Mouse (Mus musculus): ENCODE measurements around the gene Cabin1.

The Cabin1 gene

DNA sequence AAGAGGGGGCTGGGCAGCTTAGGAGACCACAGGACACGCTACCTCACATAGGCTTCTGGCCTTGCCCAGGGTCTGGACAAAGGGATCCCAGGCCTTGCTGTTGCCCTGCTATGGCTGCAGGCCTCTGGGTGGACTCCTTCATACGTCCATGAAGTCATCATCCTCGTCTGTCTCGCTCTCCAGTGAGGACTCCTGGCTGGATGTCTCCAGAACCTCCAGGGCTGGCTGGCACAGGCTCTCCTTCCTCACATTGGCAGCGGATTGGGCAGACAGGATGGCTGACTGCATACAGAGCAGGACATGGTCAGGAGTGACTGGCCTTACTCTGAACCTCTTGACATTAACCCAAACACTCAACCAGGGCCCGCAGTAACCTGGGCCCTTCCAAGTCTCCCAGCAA lies 117.7 kb downstream of the Cabin1 start:
- in situ Hi-C loops (cut with MboI; ENCODE audit: unreplicated experiment in 2 of 2) = no loop called here

DNA sequence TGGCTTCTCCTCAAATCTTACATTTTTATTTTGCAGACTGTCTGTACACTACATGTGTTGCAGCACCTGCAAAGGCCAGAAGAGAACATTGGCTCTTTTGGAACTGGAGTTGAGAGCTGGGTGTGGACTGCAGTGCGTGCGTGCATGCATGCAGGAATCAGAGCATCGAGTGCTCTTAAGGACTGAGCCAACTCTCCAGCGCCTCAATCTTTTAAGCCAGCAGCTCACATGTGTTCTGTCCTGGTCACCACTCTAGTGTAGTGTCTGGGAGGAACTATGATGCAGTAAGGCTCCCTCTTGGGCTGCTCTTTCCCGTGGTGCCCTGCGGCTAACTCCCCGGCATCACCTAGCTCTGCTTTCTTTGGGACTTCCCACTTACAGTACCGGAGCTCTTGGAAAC lies 118.5 kb downstream of the Cabin1 start:
- in situ Hi-C loops (cut with MboI; ENCODE audit: unreplicated experiment in 2 of 2) = no loop called here

DNA sequence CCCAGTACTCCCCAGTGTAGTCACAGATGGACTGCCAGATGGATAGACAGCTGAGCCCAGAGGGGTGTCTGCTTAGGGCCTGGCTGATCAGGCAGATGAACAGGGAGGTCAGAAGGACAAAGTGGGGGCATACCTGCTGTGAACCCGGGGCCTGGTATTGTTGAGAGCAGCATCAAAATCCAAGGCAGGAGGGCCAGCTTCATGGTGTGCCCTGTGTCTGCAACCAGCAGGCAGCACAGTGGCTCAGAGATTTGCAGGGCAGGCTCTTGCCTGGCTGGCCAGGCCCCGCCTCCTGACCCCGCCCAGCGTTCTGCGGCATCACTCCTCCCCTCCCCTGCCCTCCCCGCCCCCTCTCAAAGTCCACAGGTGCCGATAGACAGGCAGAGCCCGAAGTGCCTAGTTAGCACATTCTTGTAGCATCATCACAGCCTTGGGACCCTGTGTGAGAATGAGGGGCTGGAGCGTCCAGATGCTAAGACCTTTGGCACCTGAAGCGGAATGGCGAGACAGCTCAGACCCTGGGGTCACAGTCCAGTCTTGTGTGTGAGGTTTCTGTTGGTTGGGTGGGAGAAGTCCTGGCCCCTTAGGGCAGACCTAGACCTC lies 120.3 kb downstream of the Cabin1 start, which contains the start of gene Susd2:
Gene Susd2 (minus strand): TSS at position 268 of the 603 bp plus-strand sequence.
- in situ Hi-C loops (cut with MboI; ENCODE audit: unreplicated experiment in 2 of 2) = no loop called here

DNA sequence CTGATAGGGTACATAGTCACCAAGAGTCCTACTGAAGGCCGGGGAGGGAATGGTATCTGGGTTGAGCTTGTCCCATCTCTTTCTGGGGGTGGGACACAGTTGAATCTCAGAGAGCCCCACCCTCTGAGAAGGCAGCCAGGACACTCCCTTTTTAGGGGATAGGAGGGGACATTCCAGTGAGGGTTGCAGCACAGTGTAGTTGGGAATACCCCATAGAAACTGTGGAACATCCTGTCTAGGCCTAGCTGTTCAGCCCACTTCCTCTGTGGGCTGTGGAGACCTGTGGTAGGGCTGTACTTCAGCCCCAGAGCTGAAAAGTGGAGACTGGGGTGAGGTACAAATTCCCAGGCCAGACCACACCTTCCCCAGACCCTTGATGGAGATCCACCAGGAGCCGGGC lies 121.2 kb downstream of the Cabin1 start:
- in situ Hi-C loops (cut with MboI; ENCODE audit: unreplicated experiment in 2 of 2) = no loop called here

DNA sequence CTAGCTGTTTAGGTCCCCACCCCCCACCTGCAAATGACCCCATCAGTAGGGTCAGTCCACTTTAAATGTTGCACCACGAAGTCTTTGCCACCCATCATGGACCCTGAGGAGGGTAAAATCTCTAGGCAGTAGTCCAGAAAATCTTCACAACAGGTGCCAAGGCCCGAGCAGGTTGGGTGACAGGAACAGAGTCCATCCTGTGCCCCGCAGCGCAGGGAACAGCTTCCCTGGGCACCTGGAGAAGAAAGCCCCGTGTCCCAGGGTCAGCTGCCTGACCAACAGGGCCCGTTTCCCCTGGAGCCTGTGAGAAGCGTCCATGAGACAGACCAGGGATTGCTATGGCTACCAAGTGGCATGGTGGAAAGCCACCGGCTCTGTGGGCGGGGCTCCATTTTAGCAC lies 121.7 kb downstream of the Cabin1 start:
- in situ Hi-C loops (cut with MboI; ENCODE audit: unreplicated experiment in 2 of 2) = no loop called here

DNA sequence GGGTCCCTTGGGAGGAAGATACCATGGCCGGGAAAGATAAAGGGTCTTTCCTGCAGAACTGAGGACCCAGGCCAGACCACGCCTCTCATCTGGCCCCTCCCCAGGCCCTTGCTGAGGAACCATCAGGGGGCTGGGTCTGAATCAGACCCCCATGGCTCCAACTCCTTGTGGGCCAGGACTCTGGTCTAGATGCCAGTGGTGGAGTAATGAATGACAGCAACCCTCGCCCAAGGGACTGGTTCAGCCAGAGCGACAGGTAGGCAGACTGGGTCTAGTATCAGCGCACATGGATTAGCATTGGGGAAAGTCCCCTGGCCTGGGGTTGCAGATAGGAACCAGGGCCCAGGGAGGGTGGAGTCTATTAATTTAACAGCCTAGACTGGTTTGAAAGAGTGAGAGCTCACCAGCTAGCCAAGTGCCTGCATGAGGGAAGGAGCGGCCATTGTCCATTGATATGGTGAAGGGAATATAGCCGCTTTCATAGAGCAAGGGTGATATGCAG lies 122.4 kb downstream of the Cabin1 start:
- in situ Hi-C loops (cut with MboI; ENCODE audit: unreplicated experiment in 2 of 2) = no loop called here

DNA sequence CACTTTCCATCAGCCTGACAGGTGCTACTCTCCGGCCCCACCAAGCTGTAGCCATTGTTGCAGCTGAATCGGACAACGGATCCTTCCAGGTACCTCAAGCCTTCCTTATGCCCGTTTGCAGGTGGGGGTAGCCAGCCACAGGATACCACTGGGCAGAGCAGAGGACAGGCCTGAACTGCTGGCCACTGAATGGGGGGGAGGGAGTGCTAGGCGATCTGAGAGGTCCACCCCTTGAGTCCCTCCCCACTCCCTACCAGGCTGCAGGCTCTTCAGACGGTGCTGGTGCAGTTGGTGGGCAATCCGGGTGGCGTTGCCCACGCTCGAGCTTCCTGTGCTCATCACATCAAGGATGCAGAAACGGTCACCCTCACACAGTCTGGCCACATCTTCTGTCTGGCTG lies 126.4 kb downstream of the Cabin1 start:
- in situ Hi-C loops (cut with MboI; ENCODE audit: unreplicated experiment in 2 of 2) = loop anchor here in 1 of 2 experiments (5.0 kb wide), 1 partner anchor 50 kb away; the partner anchor contains the start of gene Ggt5

DNA sequence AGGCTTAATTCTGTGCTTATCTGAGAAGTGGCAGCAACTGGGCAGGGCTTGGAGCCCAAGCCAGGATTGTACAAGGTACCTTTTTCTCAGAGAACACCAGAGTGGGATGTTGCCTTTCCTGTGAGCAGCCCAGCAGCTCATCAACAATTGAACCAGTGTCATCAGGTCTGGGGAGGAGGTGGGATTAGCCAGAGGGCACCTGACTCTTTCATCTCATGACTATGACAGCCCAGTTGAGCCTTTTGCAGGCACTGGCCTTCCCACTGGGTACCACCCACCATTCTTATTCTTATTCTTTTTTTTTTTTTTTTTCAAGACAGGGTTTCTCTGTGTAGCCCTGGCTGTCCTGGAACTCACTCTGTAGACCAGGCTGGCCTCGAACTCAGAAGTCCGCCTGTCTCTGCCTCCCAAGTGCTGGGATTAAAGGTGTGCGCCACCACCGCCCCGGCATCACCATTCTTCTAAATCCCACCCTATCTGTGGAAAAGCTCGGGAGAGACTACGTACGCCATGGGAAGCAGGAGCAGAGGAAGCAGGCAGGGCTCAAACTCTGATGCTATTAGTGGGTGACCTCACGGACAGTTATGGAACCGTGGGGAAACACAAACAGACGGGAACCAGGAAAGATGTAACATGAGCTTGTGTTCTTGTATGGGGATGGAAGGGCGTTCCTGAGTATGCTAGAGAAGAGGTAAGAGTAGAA lies 127.9 kb downstream of the Cabin1 start:
- in situ Hi-C loops (cut with MboI; ENCODE audit: unreplicated experiment in 2 of 2) = loop anchor here in 1 of 2 experiments (5.0 kb wide), 1 partner anchor 49 kb away; the partner anchor contains the start of gene Ggt5

DNA sequence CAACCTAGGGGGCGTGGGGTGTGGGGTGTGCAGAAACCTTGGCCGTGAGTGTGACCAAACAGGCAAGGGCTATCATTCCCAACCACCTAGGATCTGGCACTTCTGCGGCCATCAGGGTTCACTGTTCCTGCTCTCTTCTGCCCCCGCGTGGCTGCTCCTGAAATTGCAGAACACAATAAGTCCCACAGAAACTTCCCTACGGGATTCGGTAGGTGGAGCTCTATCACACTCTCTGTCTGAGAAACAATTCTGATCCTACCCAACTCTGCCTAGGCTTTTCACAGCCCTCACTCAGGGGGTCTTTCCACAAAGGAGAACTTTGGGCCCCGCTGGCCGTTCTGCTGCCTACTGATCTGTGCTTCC lies 128.5 kb downstream of the Cabin1 start:
- in situ Hi-C loops (cut with MboI; ENCODE audit: unreplicated experiment in 2 of 2) = loop anchor here in 1 of 2 experiments (5.0 kb wide), 1 partner anchor 48 kb away; the partner anchor contains the start of gene Ggt5

DNA sequence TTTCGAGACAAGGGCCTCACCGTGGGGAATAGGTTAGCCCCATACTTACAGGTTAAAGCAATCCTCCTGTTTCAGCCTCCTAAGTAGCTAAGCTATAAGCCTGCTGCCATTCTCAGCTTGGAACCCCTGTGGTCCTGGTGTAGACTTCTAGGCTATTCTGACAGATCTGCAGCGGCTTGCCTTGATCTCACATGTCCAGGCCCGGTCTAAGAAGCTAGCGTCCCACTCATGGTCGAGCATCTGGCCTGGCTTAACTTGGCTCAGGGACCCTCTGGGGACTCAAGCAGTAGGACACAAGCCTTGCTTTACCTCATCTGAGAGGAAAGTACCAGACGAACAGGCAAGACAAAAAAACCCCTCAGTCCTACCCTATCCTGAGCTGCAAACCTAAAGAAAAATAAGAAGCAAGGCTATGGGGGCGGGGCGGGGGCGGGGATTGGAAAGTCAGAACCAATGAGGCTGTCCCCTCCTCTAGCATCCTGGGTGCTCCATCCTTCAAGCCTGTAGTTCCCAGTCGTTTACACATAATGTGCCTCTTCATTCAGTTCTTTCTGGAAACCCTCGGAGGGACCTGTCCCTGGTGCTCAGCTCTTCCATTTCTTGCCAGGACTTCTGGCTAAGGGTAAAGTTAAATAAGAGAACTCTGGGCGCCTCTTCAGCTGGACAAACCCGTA lies 129.0 kb downstream of the Cabin1 start:
- in situ Hi-C loops (cut with MboI; ENCODE audit: unreplicated experiment in 2 of 2) = loop anchor here in 1 of 2 experiments (5.0 kb wide), 1 partner anchor 48 kb away; the partner anchor contains the start of gene Ggt5

DNA sequence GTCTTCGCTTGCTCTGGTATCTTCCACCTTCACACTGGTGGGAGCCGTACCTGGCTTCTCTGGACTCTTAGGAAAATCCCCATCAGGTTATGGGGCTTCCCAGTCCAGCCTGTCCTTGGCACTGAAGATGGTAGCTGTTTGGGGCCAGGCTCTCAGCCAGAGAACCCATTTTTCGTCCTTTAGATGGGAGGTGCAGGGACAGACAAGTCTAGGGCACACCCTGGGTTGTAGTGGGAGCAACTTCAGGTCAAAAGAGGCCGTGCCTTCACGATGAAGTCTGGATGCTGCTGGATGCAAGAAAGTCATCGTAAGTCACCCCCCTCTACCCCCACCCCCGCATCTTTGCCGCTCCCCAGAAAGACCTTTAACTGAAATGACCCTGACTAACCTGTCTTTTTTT lies 129.5 kb downstream of the Cabin1 start:
- in situ Hi-C loops (cut with MboI; ENCODE audit: unreplicated experiment in 2 of 2) = loop anchor here (5.0 kb wide), 1 partner anchor 47 kb away; the partner anchor contains the start of gene Ggt5 (in 2 of the 2)

DNA sequence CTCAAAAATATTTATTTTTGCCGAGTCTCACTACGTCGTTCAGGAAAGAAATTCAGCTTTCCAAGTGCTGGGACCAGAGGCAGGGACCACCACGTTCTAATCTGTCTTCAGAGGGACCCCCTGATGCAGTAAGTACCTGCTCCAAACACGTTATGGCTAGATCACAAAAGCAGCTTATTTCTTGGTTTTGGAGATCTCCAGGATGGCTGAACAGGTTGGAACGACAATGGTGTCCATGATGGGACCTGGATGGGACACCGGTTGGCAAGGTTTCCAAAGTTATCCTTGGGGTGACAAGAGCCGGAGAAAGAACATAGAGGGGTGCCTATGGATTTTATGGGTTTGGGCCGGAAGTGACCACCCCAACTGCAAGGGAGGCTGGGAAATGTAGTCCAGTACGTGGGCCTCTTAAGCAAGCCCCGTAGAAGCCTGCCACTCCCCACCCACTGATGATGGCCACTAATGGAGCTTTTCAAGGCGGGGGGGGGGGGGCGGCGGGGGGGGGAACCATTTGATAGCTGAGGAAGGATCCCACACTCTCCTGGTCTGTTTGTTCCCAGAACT lies 130.5 kb downstream of the Cabin1 start:
- in situ Hi-C loops (cut with MboI; ENCODE audit: unreplicated experiment in 2 of 2) = loop anchor here in 1 of 2 experiments (5.0 kb wide), 1 partner anchor 46 kb away; the partner anchor contains the start of gene Ggt5

DNA sequence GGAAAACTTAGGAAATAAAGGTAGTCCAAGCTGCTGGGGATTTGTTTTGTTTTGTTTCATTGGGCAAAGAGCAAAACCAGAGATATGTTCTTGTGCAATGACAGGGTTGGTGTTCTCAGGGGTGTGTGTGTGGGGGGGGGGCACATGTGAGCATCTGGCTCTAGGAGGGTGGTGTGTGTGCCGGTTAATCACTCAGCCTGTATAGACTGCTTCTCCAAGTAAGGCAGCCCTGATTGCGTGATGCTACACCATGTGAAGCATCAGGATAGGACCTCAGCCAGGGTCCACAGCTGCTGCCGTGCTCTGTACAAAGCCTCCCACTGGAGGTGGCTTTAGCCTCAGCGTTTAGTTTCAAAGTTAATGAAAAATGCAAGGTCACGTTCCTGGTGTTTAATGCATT lies 131.1 kb downstream of the Cabin1 start:
- in situ Hi-C loops (cut with MboI; ENCODE audit: unreplicated experiment in 2 of 2) = loop anchor here in 1 of 2 experiments (5.0 kb wide), 1 partner anchor 46 kb away; the partner anchor contains the start of gene Ggt5

DNA sequence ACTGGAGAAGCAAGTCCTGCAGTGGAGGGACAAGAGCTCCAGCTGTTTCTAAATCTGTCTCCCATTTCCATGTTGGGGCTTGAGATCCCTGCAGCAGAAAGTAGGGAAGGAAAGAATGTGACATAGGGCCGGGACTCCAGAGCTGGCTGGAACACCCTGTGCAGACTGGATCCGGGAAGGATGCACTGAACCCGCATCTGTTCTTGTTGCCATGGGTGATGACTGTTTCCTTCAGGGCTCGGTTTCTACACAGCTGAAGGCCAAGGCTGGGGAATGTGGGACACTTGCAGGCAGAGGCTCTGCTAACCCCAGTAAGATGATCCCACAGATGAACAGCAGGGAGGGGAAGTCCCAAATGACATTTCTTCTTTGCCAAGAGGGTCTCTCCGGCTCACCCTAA lies 131.5 kb downstream of the Cabin1 start:
- in situ Hi-C loops (cut with MboI; ENCODE audit: unreplicated experiment in 2 of 2) = loop anchor here in 1 of 2 experiments (5.0 kb wide), 1 partner anchor 45 kb away; the partner anchor contains the start of gene Ggt5

DNA sequence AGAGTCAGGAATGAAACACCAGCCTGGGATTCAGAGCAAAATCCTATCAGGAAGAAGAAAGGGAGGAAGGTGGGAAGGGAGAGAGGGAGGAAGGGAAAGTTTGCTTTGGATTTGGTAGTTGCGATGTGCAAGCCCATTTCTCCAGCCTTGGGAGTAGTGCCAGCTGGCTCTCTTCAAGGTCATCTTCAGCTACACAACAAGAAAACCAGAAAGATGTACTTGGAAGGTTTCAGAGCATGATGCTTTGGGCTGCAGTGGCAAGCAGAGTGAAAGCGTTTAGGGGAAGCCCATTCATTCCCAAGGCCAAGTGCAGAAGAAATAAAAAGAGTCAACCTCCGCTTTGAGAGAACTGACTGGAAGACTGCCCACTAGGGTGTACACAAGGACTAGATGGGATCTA lies 136.7 kb downstream of the Cabin1 start:
- in situ Hi-C loops (cut with MboI; ENCODE audit: unreplicated experiment in 2 of 2) = no loop called here

DNA sequence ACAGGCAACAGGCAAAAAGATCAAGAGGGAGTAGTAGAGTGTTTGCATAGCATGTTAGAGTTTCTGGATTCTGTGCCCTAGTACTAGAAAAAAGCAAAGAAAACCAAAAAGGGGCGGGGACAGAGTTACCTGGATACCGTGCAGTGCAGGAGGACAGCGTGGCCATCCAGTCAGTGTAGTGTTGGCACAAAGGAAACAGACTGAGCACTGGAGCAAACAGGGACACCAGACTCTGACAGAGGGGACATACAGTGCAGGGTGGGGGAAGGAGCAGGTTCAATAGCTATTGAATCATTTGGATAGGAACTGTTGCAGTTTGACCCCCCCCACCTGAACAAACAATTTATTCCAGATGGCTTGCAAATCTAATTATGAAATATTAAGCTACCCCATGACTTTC lies 137.2 kb downstream of the Cabin1 start:
- in situ Hi-C loops (cut with MboI; ENCODE audit: unreplicated experiment in 2 of 2) = no loop called here

DNA sequence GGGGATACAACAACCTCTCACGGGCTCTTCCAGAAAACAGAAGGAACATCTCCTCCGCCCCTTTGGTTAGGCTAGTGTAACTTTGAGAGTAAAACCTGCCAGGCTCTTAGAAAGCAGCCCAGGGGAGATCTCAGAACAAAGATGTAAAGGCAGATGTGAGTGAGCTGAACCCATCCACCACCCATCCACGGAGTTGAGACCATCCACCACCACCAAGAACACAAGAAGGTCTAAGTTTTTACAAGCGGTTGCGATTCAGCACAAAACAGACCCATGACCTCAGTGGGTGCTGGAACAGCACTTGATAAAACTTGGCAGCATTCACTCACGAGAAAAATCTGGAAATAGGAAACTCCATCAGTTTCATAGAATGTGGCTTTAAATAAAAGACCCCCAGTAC lies 138.2 kb downstream of the Cabin1 start:
- in situ Hi-C loops (cut with MboI; ENCODE audit: unreplicated experiment in 2 of 2) = no loop called here

DNA sequence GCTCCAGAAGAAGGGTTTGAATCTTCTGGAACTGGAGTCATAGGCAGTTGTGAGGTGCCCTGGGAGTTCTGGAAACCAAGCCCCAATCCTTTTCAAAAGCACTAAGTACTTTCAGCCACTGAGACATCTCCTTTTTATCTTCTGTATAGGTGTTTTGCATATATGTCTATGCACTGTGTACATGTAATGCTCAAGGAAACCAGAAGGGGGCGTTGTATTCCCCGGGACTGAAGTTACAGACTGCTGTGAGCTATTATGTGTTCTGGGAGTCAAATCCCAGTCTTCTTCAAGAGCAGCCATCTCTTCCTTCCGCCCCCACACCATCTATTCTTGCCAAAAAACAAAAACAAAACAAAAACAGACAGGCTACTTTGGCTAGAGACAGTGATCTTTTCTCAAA lies 143.3 kb downstream of the Cabin1 start:
- in situ Hi-C loops (cut with MboI; ENCODE audit: unreplicated experiment in 2 of 2) = no loop called here

DNA sequence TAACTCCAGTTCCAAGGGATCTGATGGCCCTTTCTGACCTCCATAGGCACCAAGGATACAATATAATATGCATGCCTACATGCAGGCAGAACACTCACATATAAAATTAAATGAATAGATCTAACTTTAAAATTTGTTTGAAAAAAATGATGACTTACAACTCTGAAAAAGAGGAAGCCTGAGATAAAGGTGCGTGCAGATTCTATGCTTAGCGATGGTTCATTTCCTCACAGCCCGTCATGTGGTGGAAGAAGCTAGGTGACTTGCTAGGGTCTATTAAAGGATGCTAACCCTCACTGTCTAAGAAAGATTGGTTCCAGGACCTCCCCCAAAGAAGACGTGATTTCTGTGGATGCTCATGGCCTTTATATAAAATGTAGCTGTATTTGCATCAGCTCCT lies 148.1 kb downstream of the Cabin1 start:
- in situ Hi-C loops (cut with MboI; ENCODE audit: unreplicated experiment in 2 of 2) = no loop called here

DNA sequence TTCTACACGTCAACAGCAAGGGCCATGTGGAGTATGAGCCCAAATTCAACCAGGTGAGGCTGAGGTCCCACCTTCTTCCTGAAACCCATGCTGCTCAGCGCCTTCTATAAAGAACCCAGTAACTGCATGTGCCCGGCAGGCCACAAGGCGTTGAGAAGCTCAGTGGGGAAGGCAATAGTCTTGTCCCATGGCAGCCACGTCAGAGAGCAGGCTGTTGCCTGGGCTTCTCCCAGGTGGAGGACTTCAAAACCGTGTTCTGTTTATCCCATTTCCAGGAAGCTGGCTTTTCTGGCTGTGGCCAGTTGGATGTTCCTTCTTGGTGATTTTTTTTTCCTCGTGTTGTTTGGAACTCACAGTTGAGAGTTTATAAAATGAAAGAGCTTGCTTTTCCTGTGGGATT lies 153.7 kb downstream of the Cabin1 start:
- in situ Hi-C loops (cut with MboI; ENCODE audit: unreplicated experiment in 2 of 2) = no loop called here

DNA sequence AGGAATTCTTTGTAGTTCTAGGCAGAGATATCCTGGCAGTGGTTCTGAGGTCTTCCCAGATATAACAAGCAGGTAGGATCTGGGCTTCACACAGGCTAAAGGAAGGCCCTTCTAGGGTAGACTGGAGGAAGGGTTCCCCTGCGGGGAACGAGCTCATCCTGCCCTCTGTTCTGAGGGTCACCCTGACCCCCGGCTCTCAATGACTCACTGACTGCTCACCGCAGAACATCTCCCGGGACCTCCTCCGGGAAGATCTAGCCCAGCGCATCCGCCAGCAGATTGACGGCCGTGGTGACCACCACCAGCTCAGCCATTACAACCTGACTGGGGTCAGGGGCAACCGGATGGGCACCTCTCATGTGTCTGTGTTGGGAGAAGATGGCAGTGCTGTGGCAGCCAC lies 155.2 kb downstream of the Cabin1 start:
- in situ Hi-C loops (cut with MboI; ENCODE audit: unreplicated experiment in 2 of 2) = no loop called here
